Mouse (Mus musculus) heart, embryonic 14.5 days (tissue): Measurements from ENCODE around the gene Adamtsl1. TPM values are rescaled to one million over a fixed set of nuclear protein-coding genes. Genes with fewer than 3 reads are reported as not detected.

Source experiments
- ATAC-seq: fragments of 200-750 bp; cut with Nextera tagmentation; 2 replicates; pipeline ENCODE4 v1.8.0; 2017; ENCODE audit warnings: low read depth, moderate TSS enrichment; ENCODE audit not compliant: insufficient number of reproducible peaks, insufficient read depth, low FRiP score
- H3K27ac ChIP-seq, 2 experiments: fragments of 200-500 bp in 1 of 2; fragments of 300-500 bp in 1 of 2; sonication (generic) in 1 of 2; replicated peaks in 1 of 2; 2 replicates each; pipeline ENCODE4 v1.5.1; 2012 to 2014; ENCODE audit warnings: low read depth in 2 of 2, low read length in 2 of 2, control low read depth in 1 of 2, mild to moderate bottlenecking in 1 of 2, mixed read lengths in 1 of 2; ENCODE audit not compliant: control insufficient read depth in 1 of 2, insufficient read depth in 1 of 2
- H3K27me3 ChIP-seq: fragments of 300-500 bp; sonication (generic); 2 replicates; pipeline ENCODE4 v1.6.1; 2014; ENCODE audit warnings: mild to moderate bottlenecking, low read length, control low read depth; ENCODE audit not compliant: control insufficient read depth, insufficient read depth
- H3K36me3 ChIP-seq: fragments of 300-500 bp; sonication (generic); 2 replicates; pipeline ENCODE4 v1.6.1; 2014; ENCODE audit warnings: mild to moderate bottlenecking, control low read depth, low read length, mixed read lengths; ENCODE audit not compliant: control insufficient read depth, insufficient read depth
- H3K4me1 ChIP-seq, 2 experiments: fragments of 200-500 bp in 1 of 2; fragments of 300-500 bp in 1 of 2; sonication (generic) in 1 of 2; 2 replicates each; pipeline ENCODE4 v1.6.1; 2012 to 2014; ENCODE audit warnings: low read length in 2 of 2, control low read depth in 1 of 2, mixed read lengths in 1 of 2; ENCODE audit not compliant: control insufficient read depth in 2 of 2, insufficient read depth in 2 of 2
- H3K4me2 ChIP-seq: fragments of 300-500 bp; sonication (generic); 2 replicates; pipeline ENCODE4 v1.6.1; 2014; ENCODE audit warnings: mild to moderate bottlenecking, low read length
- H3K4me3 ChIP-seq, 2 experiments: fragments of 200-500 bp in 1 of 2; fragments of 300-500 bp in 1 of 2; sonication (generic) in 1 of 2; 2 replicates each; pipeline ENCODE4 v1.5.1; 2012 to 2014; ENCODE audit warnings: low read length in 2 of 2, mild to moderate bottlenecking in 2 of 2, control low read depth in 1 of 2, low read depth in 1 of 2, moderate library complexity in 1 of 2; ENCODE audit not compliant: control insufficient read depth in 1 of 2, insufficient read depth in 1 of 2
- H3K9ac ChIP-seq: fragments of 300-500 bp; sonication (generic); 2 replicates; pipeline ENCODE4 v1.6.1; 2014; ENCODE audit warnings: mild to moderate bottlenecking, low read length
- H3K9me3 ChIP-seq: fragments of 300-500 bp; sonication (generic); 2 replicates; pipeline ENCODE4 v1.6.1; 2016; ENCODE audit warnings: low read length, control low read depth; ENCODE audit not compliant: control insufficient read depth
- WGBS: fragments of 180-500 bp; shearing (Covaris S2); extraction: QIAGEN DNeasy Blood & Tissue Kit; methylation state at CpG from one replicate; pipeline ENCODE4 v1.1.7; 2014; 5-methylcytosine and 5-hydroxymethylcytosine counted together
- polyA plus RNA-seq: library from polyadenylated mRNA; unstranded; fragments of >200 nt; fragmentation: Nextera tagmentation; extraction: Ambion mirVana; gene quantifications from 2 replicates; pipeline ENCODE4 v1.2.1, GENCODE M21; 2014

The Adamtsl1 gene
- polyA plus RNA-seq, 1 experiment from 2014 or later = 16.2 TPM

- no peaks in the 10 kb centered on the region for H3K27me3 ChIP-seq
- 86% methylated on average over 7 of the region's 7 CpGs for WGBS
- H3K9ac ChIP-seq = no peak overlapping the region
- peaks cover 3 to 9% of the 10 kb centered on the region in 2 experiments; a peak in 2 of 4 replicates for H3K4me1 ChIP-seq
- no peak overlapping the region for H3K4me2 ChIP-seq
- no peak for ATAC-seq
- H3K36me3 ChIP-seq = no peaks in the 10 kb centered on the region
- no peak overlapping the region for H3K4me3 ChIP-seq
- no peak overlapping the region for H3K27ac ChIP-seq
- no peaks in the 10 kb centered on the region for H3K9me3 ChIP-seq
Observed at GRCm38 (mm10) chr4:86201766-86202165, 687.8 kb downstream of the Adamtsl1 start.

DNA sequence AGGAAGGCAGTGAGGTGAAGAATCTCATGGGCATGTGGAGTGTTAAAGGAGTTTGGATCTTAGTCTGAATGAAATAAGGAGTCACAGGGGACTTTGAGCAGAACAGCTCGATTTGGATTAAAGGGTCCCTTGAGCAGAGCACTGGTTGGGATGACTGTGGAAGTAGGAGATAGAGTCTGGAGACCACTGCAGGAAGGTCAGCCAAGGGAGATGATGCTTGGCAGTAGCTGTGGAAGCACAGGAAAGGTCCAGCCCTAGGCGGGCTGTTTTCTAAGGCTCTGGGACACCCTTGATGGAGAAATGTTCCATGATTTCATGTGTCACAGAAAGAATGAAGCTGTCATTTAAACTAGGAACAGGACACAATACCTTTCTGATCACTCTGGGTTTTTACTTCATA is 689.3 kb downstream of the Adamtsl1 start:
- H3K27ac ChIP-seq = no peak overlapping the region
- no peak for ATAC-seq
- H3K9ac ChIP-seq = no peak overlapping the region
- H3K36me3 ChIP-seq = no peaks in the 10 kb centered on the region
- peaks cover 5 to 9% of the 10 kb centered on the region in 2 experiments; a peak in 3 of 4 replicates for H3K4me1 ChIP-seq
- no peaks in the 10 kb centered on the region for H3K27me3 ChIP-seq
- H3K4me3 ChIP-seq = no peak overlapping the region
- no peak overlapping the region for H3K4me2 ChIP-seq
- H3K9me3 ChIP-seq = no peaks in the 10 kb centered on the region
- 56% methylated on average over 2 of the region's 2 CpGs for WGBS

GRCm38 (mm10) chr4:86224875-86225274 is 710.9 kb downstream of the Adamtsl1 start:
- Histone ChIP-seq H3K4me1 (no peaks in the 10 kb centered on the region), H3K4me3 (no peak overlapping the region), H3K27me3 (no peaks in the 10 kb centered on the region), H3K36me3 (no peaks in the 10 kb centered on the region), H3K4me2 (no peak overlapping the region), H3K27ac (no peak overlapping the region), H3K9ac (no peak overlapping the region), H3K9me3 (no peaks in the 10 kb centered on the region)
- 34% methylated on average over 5 of the region's 5 CpGs for WGBS
- ATAC-seq = no peak

DNA sequence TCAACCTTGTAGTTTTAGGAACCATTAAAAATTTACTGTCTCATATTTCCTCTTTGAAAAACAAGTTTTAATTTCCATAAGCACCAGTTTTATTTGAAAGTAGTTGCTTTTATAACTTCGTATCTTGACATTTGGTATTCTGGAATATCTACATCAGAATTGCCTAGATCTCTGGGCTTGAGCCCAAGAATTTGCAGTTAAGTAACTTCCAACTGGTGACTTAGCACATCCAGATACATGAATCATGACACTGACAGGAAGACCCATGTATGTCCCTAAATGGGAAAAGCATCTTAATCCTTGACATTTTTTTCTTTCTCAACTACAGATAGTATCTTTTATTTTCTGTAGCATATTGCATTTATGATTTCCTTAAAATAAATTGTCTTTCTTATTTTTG is 713.1 kb downstream of the Adamtsl1 start:
- H3K9me3 ChIP-seq = no peaks in the 10 kb centered on the region
- H3K36me3 ChIP-seq = no peaks in the 10 kb centered on the region
- H3K4me3 ChIP-seq = no peak overlapping the region
- H3K4me1 ChIP-seq = no peaks in the 10 kb centered on the region
- H3K4me2 ChIP-seq = no peak overlapping the region
- H3K27me3 ChIP-seq = no peaks in the 10 kb centered on the region
- WGBS = 84% methylated on average over 1 of the region's 1 CpGs
- ATAC-seq = no peak
- no peak overlapping the region for H3K27ac ChIP-seq
- no peak overlapping the region for H3K9ac ChIP-seq

DNA sequence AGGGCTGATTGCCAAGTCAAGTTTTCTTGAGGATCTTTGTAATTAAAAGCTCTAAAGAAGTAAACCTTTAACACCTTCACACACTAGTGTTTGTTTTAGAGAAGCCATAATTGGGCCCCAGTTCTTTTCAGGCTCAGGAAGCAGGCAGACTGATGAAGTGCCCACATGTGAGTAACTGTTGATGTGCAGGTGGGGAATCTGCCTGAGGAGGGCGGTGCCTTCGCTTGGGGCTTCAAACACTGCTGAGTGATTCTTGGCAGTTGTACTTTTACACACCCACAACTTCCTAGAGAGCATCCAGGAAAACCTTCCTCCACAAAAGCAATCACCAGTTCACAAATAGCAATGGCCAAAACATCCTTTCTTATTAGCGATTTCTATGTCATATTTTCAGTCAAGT is 719.2 kb downstream of the Adamtsl1 start:
- H3K4me2 ChIP-seq = no peak overlapping the region
- no peaks in the 10 kb centered on the region for H3K27me3 ChIP-seq
- no peaks in the 10 kb centered on the region for H3K4me1 ChIP-seq
- no peak overlapping the region for H3K27ac ChIP-seq
- ATAC-seq = no peak
- no peak overlapping the region for H3K4me3 ChIP-seq
- no peak overlapping the region for H3K9ac ChIP-seq
- H3K9me3 ChIP-seq = no peaks in the 10 kb centered on the region
- H3K36me3 ChIP-seq = no peaks in the 10 kb centered on the region
- 70% methylated on average over 3 of the region's 3 CpGs for WGBS

DNA sequence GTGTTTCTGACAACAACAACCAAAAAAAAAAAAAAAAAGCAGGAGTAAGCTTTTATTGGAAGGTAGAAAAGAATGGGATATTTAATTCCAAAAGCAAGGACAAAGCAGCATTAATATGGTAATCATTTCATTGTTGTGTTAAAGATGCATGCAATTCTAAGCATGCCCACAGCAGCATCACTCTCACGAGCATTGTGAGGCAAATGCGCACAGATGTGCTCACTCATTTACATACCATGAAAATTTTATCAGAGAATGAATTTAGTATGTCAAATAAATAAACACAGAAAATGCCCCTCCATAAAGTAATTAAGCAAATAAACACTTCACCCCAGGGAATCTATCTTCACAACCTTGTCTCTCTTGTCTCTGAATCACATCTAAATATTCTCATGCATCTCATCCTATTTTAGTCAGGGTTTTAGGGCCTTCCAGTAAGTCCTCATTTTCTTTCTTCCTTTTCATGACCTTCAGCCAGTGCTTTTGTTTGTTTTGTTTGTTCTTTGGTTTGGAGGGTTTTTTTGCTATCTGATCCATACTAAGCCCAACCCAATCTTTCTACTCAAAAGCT is 728.0 kb downstream of the Adamtsl1 start:
- no peak for ATAC-seq
- Histone ChIP-seq H3K9me3 (no peaks in the 10 kb centered on the region), H3K4me2 (no peak overlapping the region), H3K9ac (no peak overlapping the region), H3K36me3 (no peaks in the 10 kb centered on the region), H3K27me3 (no peaks in the 10 kb centered on the region), H3K27ac (no peak overlapping the region), H3K4me1 (no peaks in the 10 kb centered on the region), H3K4me3 (no peak overlapping the region)
- WGBS = 79% methylated on average over 2 of the region's 2 CpGs

- no peak for ATAC-seq
- no peaks in the 10 kb centered on the region for H3K9me3 ChIP-seq
- H3K9ac ChIP-seq = no peak overlapping the region
- 61% methylated on average over 2 of the region's 2 CpGs for WGBS
- H3K4me1 ChIP-seq = peaks cover 0 to 3% of the 10 kb centered on the region in 2 experiments; a peak in 1 of 4 replicates
- no peaks in the 10 kb centered on the region for H3K36me3 ChIP-seq
- no peak overlapping the region for H3K27ac ChIP-seq
- no peaks in the 10 kb centered on the region for H3K27me3 ChIP-seq
- H3K4me3 ChIP-seq = no peak overlapping the region
- H3K4me2 ChIP-seq = no peak overlapping the region
Observed at GRCm38 (mm10) chr4:86270085-86270484, 756.1 kb downstream of the Adamtsl1 start.

- no peak overlapping the region for H3K4me2 ChIP-seq
- H3K4me1 ChIP-seq = peaks cover 10 to 22% of the 10 kb centered on the region in 2 experiments
- no peak overlapping the region for H3K4me3 ChIP-seq
- H3K9ac ChIP-seq = no peak overlapping the region
- H3K9me3 ChIP-seq = no peaks in the 10 kb centered on the region
- no peaks in the 10 kb centered on the region for H3K36me3 ChIP-seq
- no peak overlapping the region for H3K27ac ChIP-seq
- H3K27me3 ChIP-seq = no peaks in the 10 kb centered on the region
- no peak for ATAC-seq
- WGBS = 61% methylated on average over 6 of the region's 6 CpGs
Observed at GRCm38 (mm10) chr4:86273703-86274355, 759.9 kb downstream of the Adamtsl1 start.
